Mouse (Mus musculus) brain, embryonic 18.5 days (tissue): Measurements from ENCODE around the gene Bst2.

Experiments
- DNase-seq: peaks from one replicate; pipeline ENCODE4 v3.0.0-alpha.2; 2012; ENCODE audit warnings: low read depth, low spot score

Bst2 gene

DNA sequence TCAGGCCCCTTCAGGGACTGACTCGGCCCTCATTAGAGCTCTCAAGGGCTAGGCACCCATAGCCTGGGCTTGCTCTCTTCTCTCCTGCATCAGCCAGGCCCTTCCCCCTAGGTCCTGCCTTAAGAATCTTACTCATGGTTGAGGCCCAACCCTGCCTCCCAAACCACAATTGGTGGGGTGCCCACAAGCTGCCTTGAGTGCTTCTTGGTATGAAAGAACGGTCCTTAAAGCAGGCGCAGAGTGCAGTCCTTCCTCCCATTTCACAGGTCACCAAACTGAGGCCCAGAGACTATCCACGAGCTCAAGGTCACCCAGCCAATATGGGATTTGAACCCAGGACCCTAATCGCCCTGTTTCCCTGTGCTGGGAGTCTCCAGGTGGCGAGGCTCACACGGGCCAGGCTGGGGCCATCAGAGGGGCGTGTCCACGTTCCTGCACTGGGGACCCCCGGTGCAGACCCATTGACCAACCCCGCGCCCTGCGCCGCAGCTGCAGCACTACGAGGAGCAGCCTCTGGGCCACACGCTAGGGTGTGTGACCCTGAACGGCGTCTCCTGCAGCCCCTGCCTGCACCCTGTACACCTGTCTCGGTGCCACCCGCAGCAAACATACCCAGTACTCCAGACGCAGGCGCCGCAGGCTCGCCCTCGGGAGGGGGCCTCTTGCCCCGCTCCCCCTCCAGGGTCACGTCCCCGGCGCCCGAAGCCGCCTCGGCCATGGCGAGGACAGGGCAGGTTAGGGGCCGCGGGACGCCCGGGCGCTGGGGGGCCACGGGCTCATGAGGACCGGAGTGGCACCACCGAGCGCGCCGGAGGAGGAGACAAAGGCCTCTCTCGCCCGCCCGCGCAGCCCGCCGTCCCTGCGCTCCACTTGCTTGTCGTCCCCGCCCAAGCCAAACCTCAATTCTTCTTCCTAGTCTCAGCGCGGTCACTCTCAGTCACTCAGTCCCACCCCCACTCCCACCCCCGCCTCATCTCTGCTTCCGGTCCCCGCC is 51.8 kb downstream of the Bst2 start, which contains the start of gene Ano8:
Gene Ano8 (minus strand): TSS at position 822 of the 994 bp plus-strand sequence.
- peak; percentile 87 for DNase-seq

DNA sequence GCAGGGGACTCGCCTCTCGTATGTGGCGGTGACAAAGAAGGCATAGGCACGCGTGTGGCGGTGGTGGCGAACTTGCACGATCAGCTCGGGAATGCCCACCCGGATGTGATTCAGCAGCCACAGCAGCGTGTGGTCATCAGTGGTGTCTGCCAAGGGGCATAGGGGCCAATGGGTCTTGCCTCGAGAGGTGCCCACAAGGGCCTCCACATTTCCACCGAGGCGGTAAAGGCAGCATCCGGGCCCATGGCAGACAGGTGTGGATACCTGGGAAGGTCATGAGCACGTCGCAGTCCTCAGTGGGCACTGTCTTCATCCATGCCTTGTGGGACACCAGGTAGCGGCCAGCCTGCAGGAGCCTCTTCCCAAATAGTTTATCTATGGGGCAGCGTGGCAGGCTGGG is 52.5 kb downstream of the Bst2 start:
- no peak for DNase-seq
